Mouse (Mus musculus) heart, embryonic 14.5 days (tissue): Measurements from ENCODE around the gene E030025P04Rik. TPM values are rescaled to one million over a fixed set of nuclear protein-coding genes. Genes with fewer than 3 reads are reported as not detected.

ENCODE experiments used
- ATAC-seq: fragments of 200-750 bp; cut with Nextera tagmentation; 2 replicates; pipeline ENCODE4 v1.8.0; 2017; ENCODE audit warnings: low read depth, moderate TSS enrichment; ENCODE audit not compliant: insufficient number of reproducible peaks, insufficient read depth, low FRiP score
- H3K27ac ChIP-seq, 2 experiments: fragments of 200-500 bp in 1 of 2; fragments of 300-500 bp in 1 of 2; sonication (generic) in 1 of 2; replicated peaks in 1 of 2; 2 replicates each; pipeline ENCODE4 v1.5.1; 2012 to 2014; ENCODE audit warnings: low read depth in 2 of 2, low read length in 2 of 2, control low read depth in 1 of 2, mild to moderate bottlenecking in 1 of 2, mixed read lengths in 1 of 2; ENCODE audit not compliant: control insufficient read depth in 1 of 2, insufficient read depth in 1 of 2
- H3K27me3 ChIP-seq: fragments of 300-500 bp; sonication (generic); 2 replicates; pipeline ENCODE4 v1.6.1; 2014; ENCODE audit warnings: mild to moderate bottlenecking, low read length, control low read depth; ENCODE audit not compliant: control insufficient read depth, insufficient read depth
- H3K36me3 ChIP-seq: fragments of 300-500 bp; sonication (generic); 2 replicates; pipeline ENCODE4 v1.6.1; 2014; ENCODE audit warnings: mild to moderate bottlenecking, control low read depth, low read length, mixed read lengths; ENCODE audit not compliant: control insufficient read depth, insufficient read depth
- H3K4me1 ChIP-seq, 2 experiments: fragments of 200-500 bp in 1 of 2; fragments of 300-500 bp in 1 of 2; sonication (generic) in 1 of 2; 2 replicates each; pipeline ENCODE4 v1.6.1; 2012 to 2014; ENCODE audit warnings: low read length in 2 of 2, control low read depth in 1 of 2, mixed read lengths in 1 of 2; ENCODE audit not compliant: control insufficient read depth in 2 of 2, insufficient read depth in 2 of 2
- H3K4me2 ChIP-seq: fragments of 300-500 bp; sonication (generic); 2 replicates; pipeline ENCODE4 v1.6.1; 2014; ENCODE audit warnings: mild to moderate bottlenecking, low read length
- H3K4me3 ChIP-seq, 2 experiments: fragments of 200-500 bp in 1 of 2; fragments of 300-500 bp in 1 of 2; sonication (generic) in 1 of 2; 2 replicates each; pipeline ENCODE4 v1.5.1; 2012 to 2014; ENCODE audit warnings: low read length in 2 of 2, mild to moderate bottlenecking in 2 of 2, control low read depth in 1 of 2, low read depth in 1 of 2, moderate library complexity in 1 of 2; ENCODE audit not compliant: control insufficient read depth in 1 of 2, insufficient read depth in 1 of 2
- H3K9ac ChIP-seq: fragments of 300-500 bp; sonication (generic); 2 replicates; pipeline ENCODE4 v1.6.1; 2014; ENCODE audit warnings: mild to moderate bottlenecking, low read length
- H3K9me3 ChIP-seq: fragments of 300-500 bp; sonication (generic); 2 replicates; pipeline ENCODE4 v1.6.1; 2016; ENCODE audit warnings: low read length, control low read depth; ENCODE audit not compliant: control insufficient read depth
- WGBS: fragments of 180-500 bp; shearing (Covaris S2); extraction: QIAGEN DNeasy Blood & Tissue Kit; methylation state at CpG from one replicate; pipeline ENCODE4 v1.1.7; 2014; 5-methylcytosine and 5-hydroxymethylcytosine counted together
- polyA plus RNA-seq: library from polyadenylated mRNA; unstranded; fragments of >200 nt; fragmentation: Nextera tagmentation; extraction: Ambion mirVana; gene quantifications from 2 replicates; pipeline ENCODE4 v1.2.1, GENCODE M21; 2014

E030025P04Rik gene
- polyA plus RNA-seq, 1 experiment from 2014 or later = not detected

DNA sequence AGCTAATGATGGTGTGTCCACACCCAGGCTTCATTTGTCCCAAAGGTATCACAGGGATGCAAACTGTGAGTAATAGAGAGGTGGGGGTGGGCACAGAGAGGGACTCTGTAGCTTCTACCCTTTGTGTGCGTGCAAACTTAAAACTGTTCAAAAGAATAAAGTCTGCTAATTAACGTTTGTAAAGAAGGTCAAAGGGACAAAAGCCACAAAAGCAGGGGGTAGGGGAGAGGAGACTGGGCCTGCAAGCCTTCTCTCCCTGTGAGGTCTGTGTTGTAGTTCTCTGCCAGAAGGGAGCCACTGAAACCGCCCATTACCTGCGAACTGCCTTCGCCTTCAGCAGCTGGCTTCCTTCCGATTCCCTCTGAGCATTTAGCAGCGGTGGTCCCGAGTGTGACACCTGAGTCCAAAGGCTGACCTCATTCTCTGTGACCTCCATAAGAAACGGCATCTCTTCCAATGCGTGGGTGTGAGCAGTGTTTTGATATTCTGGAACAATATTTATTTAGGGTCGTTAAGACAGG is 34.3 kb downstream of the E030025P04Rik start:
- 61% methylated on average over 11 of the region's 11 CpGs for WGBS

DNA sequence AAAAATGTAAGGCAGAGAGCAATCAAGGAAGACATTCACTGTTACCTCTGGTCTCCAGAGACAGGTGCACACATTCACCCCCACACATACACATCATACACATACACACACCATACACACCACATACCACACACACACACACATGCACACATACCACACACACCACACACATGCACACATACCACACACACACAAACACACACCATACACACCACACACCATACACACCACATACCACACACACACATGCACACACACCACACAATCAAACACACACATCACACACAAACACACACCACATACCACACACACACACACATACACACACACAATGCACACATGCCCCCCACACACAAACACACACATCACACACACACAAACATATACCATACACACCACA is 35.1 kb downstream of the E030025P04Rik start:
- Histone ChIP-seq H3K36me3 (no peaks in the 10 kb centered on the region), H3K9ac (no peak overlapping the region), H3K4me2 (no peak overlapping the region), H3K9me3 (no peaks in the 10 kb centered on the region), H3K27ac (no peak overlapping the region), H3K4me3 (no peak overlapping the region), H3K4me1 (no peaks in the 10 kb centered on the region), H3K27me3 (peaks cover 96% of the 10 kb centered on the region)
- ATAC-seq = no peak

More for the DNA sequence above, 34.3 kb downstream of the E030025P04Rik start:
- Histone ChIP-seq H3K9ac (no peak overlapping the region), H3K4me2 (no peak overlapping the region), H3K27me3 (peaks cover 90% of the 10 kb centered on the region), H3K36me3 (no peaks in the 10 kb centered on the region), H3K9me3 (no peaks in the 10 kb centered on the region), H3K4me3 (no peak overlapping the region), H3K4me1 (no peaks in the 10 kb centered on the region), H3K27ac (no peak overlapping the region)
- ATAC-seq = no peak

DNA sequence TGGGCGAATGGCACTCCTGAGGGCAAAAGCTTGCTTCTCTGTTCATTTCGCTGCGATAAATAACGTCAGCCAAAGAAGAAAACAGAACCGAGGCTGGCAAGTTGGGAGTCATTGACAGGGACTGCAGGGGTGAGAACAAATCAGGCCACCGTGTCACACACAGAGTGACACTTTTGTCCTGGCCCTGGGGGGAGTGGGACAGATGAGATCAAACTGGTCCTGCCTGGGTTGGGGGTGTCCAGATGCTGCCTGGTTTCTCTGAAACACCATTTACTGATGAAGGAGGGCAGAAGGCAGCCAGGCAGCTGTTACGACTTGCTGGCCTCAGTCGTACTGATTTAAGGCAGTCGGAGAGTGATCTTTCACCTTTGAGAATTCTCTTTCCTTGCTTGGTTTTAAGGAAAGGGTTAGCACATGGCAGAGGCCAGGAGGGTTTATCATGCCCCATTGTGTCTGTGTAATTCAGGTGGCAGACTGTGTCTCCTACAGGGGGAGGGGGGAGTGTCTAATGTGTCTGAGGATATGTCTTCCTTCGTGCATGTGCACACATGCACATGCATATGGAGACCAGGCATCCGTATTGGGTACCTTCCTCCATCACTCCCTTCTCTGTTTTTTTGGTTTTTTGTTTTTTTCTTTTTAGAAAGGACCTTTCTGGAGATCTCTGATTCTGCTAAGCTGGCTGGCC is 36.5 kb downstream of the E030025P04Rik start:
- 49% methylated on average over 11 of the region's 11 CpGs for WGBS
- H3K27me3 ChIP-seq = peaks cover 90% of the 10 kb centered on the region
- no peaks in the 10 kb centered on the region for H3K36me3 ChIP-seq
- H3K4me2 ChIP-seq = no peak overlapping the region
- no peaks in the 10 kb centered on the region for H3K9me3 ChIP-seq
- H3K9ac ChIP-seq = no peak overlapping the region
- ATAC-seq = no peak
- H3K4me1 ChIP-seq = peaks cover 0 to 4% of the 10 kb centered on the region in 2 experiments; a peak in 1 of 4 replicates
- no peak overlapping the region for H3K4me3 ChIP-seq
- H3K27ac ChIP-seq = no peak overlapping the region

DNA sequence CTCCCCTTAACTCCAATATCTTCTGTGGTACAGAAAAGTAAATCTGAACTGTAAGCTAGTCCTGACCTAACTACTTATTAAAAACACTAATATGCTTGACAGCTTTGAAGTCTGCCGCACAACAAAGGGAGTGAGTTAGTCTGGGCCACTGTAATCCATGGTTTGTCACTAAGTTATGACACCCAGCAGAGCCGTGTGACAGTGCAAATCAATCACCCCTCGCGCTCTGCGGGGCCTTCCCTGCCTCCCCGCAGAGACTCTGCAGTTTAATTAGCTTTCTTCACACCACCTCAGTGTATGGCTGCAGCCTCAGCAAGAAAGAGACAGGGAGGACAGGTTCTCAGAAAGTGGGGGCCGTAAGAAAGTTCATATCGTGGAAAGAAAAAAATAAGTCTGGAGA is 37.4 kb downstream of the E030025P04Rik start:
- Histone ChIP-seq H3K9me3 (no peaks in the 10 kb centered on the region), H3K36me3 (no peaks in the 10 kb centered on the region), H3K9ac (no peak overlapping the region), H3K4me3 (no peak overlapping the region), H3K27ac (no peak overlapping the region), H3K4me1 (peaks cover 0 to 4% of the 10 kb centered on the region in 2 experiments; a peak in 1 of 4 replicates), H3K27me3 (peaks cover 90% of the 10 kb centered on the region), H3K4me2 (no peak overlapping the region)
- 33% methylated on average over 8 of the region's 8 CpGs for WGBS
- no peak for ATAC-seq

DNA sequence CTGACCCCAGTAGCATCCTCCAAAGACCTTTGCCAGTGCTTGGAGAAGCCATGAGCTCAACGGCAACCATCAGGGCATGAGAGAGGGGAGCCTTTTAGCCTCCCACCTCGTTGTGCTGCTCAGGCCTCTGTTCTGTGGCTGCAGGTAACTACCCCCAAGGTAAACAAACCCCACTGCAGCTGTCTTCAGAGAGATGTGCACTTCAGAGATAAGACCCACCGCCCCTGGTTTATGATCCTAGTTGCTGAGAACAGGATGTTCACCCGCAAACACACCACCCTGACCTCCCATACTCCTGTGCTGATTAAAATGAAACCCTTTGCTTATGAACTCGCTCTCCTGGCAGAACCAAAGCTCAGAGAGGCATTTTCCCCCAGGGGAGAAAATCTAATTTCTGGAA is 38.0 kb downstream of the E030025P04Rik start:
- 37% methylated on average over 5 of the region's 5 CpGs for WGBS
- no peak for ATAC-seq
- peaks cover 90% of the 10 kb centered on the region for H3K27me3 ChIP-seq

DNA sequence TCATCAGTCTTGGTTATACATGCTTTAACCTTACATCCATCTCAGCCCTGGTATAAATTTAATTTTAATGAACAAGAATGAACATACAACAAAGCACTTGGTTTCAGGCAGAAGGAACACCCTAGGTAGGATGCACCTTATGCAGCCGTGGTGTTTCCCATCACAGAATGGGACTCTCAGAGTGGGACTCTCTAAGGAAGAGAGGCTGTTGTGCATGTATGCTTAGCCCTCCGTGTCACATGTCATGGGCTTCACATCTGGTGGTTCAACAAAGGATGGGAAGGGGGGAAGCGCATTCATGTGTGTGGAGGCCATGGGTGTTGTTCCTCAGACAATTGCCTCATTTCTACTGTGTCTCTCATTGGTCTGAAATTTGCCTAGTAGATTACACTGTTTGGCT is 40.8 kb downstream of the E030025P04Rik start:
- Histone ChIP-seq H3K36me3 (no peaks in the 10 kb centered on the region), H3K4me1 (peaks cover 0 to 6% of the 10 kb centered on the region in 2 experiments; a peak in 1 of 4 replicates), H3K4me3 (no peak overlapping the region), H3K27me3 (peaks cover 91% of the 10 kb centered on the region), H3K4me2 (no peak overlapping the region), H3K27ac (no peak overlapping the region), H3K9ac (no peak overlapping the region), H3K9me3 (no peaks in the 10 kb centered on the region)
- 83% methylated on average over 3 of the region's 3 CpGs for WGBS
- ATAC-seq = no peak

More for the DNA sequence above, 38.0 kb downstream of the E030025P04Rik start:
- H3K4me3 ChIP-seq = no peak overlapping the region
- no peak overlapping the region for H3K4me2 ChIP-seq
- no peak overlapping the region for H3K9ac ChIP-seq
- peaks cover 0 to 4% of the 10 kb centered on the region in 2 experiments; a peak in 1 of 4 replicates for H3K4me1 ChIP-seq
- no peaks in the 10 kb centered on the region for H3K9me3 ChIP-seq
- H3K36me3 ChIP-seq = no peaks in the 10 kb centered on the region
- H3K27ac ChIP-seq = no peak overlapping the region

DNA sequence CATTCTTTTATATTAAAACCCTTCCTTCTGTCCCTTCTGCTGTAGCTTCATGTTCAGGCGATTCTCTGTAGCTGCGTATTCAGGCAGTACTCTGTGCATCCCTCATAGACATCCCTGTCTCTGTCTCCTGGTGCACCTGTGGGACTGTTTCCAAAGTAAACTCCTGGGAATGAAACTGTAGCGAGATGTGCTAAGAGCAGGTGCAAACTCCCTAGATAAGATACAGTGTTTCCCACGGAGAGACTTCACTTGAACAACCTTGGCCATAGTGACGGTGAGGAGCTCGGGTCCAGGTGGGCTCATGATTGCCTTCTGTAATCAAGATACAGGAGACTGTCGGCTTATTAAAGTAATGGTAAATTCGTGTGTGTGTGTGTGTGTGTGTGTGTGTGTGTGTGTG is 41.5 kb downstream of the E030025P04Rik start:
- WGBS = 83% methylated on average over 8 of the region's 8 CpGs
- no peak for ATAC-seq
- Histone ChIP-seq H3K4me3 (no peak overlapping the region), H3K9ac (no peak overlapping the region), H3K27me3 (peaks cover 90% of the 10 kb centered on the region), H3K27ac (no peak overlapping the region), H3K4me1 (peaks cover 3 to 8% of the 10 kb centered on the region in 2 experiments; a peak in 3 of 4 replicates), H3K4me2 (no peak overlapping the region), H3K36me3 (no peaks in the 10 kb centered on the region), H3K9me3 (no peaks in the 10 kb centered on the region)
